ENCODE assay signal across 24 mouse cellular contexts in the genomic region with DNA sequence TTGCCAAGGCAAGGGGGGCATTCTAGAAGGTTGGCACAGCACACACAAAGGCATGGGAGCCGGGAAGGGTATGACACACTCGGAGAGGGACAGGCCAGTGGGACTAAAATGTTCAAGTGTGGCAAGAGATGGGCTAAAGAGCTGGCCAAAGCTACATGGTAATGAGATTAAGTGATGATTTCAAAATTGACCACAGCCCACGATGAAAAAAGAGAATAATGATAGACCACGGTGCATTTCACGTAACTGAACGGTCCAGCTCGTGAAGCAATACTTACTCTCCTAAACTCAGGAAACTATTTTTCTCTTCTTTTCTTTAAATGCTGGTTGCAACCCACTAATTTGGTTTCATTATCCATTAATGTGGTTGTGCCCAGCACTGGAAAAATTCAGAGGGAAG. TPM values are rescaled to one million over a fixed set of nuclear protein-coding genes. Genes with fewer than 3 reads are reported as not detected.
"Had no signal": no experiment of that assay in that cellular context is flagged by ENCODE, and none has a peak within 500 bp of the region (broad histone marks: within the 10 kb centered on the region; RNA-seq: fewer than 3 reads in every experiment).

No protein-coding gene starts in this region.

- ATAC-seq: hindbrain, embryonic 16.5 days; hindbrain, postnatal 0 days; inflammation-experienced regulatory T-cells, adult 6 months; intestine, embryonic 15.5 days; intestine, embryonic 16.5 days; intestine, postnatal 0 days had no signal

- DNase-seq: heart, postnatal 10 days; heart, postnatal 14 days; heart, postnatal 36 days; heart, postnatal 4 days; kidney, adult 11 months; kidney, adult 18-20 months; kidney, adult 2 months; kidney, adult 8-10 months; kidney, adult 9 months; kidney, postnatal 10 days; kidney, postnatal 14 days; kidney, postnatal 25 days; kidney, postnatal 36 days; kidney, postnatal 4 days; layer of hippocampus, adult 9-11 months; layer of hippocampus, postnatal 36 days had no signal

RNA-seq across cellular contexts. Expression of gene Rbpjl, which starts 6.9 kb away (rescaled TPM):
- total RNA-seq: heart, postnatal 10 days; heart, postnatal 14 days; heart, postnatal 25 days; heart, postnatal 36 days; heart, postnatal 4 days; hematopoietic stem cell, adult 5-6 weeks; hindbrain, postnatal 0 days had no signal

RNA-seq across cellular contexts. Expression of gene Slpi, which starts 7.2 kb away (rescaled TPM):
- total RNA-seq: hindbrain, postnatal 0 days had no signal

RNA-seq across cellular contexts. Expression of gene Matn4, which starts 8.9 kb away (rescaled TPM):
- total RNA-seq: hematopoietic stem cell, adult 5-6 weeks had no signal
